Mouse (Mus musculus) megakaryocyte, embryonic 14.5 days (primary cell): ENCODE data around the gene Lcn11.

Experiments used
- FLI1 ChIP-seq: IDR thresholded peaks from 2 replicates; pipeline ENCODE4 v1.6.1; 2012; ENCODE audit warnings: low read length, inconsistent platforms, mixed read lengths
- GATA1 ChIP-seq: IDR thresholded peaks from 3 replicates; pipeline ENCODE4 v1.6.1; 2012; ENCODE audit warnings: mixed read lengths, low read length, inconsistent platforms, borderline replicate concordance

GRCm38 (mm10) chr2:25765269-25765668 is 11.5 kb upstream of the Lcn11 start, which contains the start of gene Lcn3:
- no peak for TF ChIP-seq GATA1
- TF ChIP-seq FLI1, result no peak
